Mouse (Mus musculus): Measurements from ENCODE around the gene Gm21188.
"Not testable (repeated sequence)": the region's sequence is repeated elsewhere in the genome, so short reads cannot be mapped to it uniquely, and the experiment has no call there.

- TF ChIP-seq CTCF, EP300 (IDR thresholded peaks at IDR 0.05; ENCODE audit: low read depth): not testable (repeated sequence)
These were observed 10.9 kb upstream of the Gm21188 start for GRCm38 (mm10) chr13:120062903-120063302.

All from liver, embryonic 14.5 days (tissue).